Mouse (Mus musculus): Measurements from ENCODE around the gene Krt72. TPM values are rescaled to one million over a fixed set of nuclear protein-coding genes. Genes with fewer than 3 reads are reported as not detected.

Krt72 gene
- polyA plus RNA-seq (2012; rRNA removed), result not detected in 2 replicates

GRCm38 (mm10) chr15:101786360-101786759, at the start of gene Krt72:
Gene Krt72, minus strand, starts transcription at chr15:101786460.

GRCm38 (mm10) chr15:101817875-101818274, 31.6 kb upstream of the Krt72 start, which contains the start of gene Krt2:
Gene Krt2, minus strand, starts transcription at chr15:101818169.

GRCm38 (mm10) chr15:101802296-101802835, 16.1 kb upstream of the Krt72 start, which contains the start of gene Krt73:
Gene Krt73, minus strand, starts transcription at chr15:101802346.

DNA sequence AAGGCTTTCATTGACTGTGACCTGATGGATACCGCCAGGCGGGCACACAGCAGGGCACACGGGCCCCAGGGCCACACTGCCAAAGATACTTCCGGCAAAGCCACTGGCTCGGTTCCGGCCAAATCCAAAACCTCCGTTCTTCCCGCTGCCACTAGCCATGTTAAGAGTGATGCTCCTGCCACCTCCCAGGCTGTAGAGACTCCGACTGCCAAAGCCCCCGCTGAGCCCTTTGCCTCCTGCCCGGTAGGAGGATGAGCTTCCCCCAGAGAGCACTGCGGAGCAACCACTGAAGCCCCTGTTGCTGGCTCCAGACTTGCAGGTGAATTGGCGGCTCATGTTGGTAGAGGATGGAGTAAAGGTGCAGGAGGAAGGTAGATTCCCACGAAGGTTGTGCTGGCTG, 43.5 kb downstream of the Krt72 start, which contains the start of gene Krt71:
Krt71 (minus strand) TSS at position 399 of the 400 bp plus-strand sequence.

Other genes starting within 250 kb of the Krt72 start
- gene Krt82, start 235.8 kb downstream of the Krt72 start, polyA plus RNA-seq (2012; rRNA removed), result not detected in 2 replicates
- gene Krt90, start 223.5 kb downstream of the Krt72 start, polyA plus RNA-seq (2012; rRNA removed), result 0.03 TPM in 1 of 2 replicates, not detected in the other
- gene Krt75, start 212.6 kb downstream of the Krt72 start, polyA plus RNA-seq (2012; rRNA removed), result not detected in 2 replicates
- not detected in 2 replicates for gene Gm5414, start 158.3 kb downstream of the Krt72 start, polyA plus RNA-seq (2012; rRNA removed)
- gene Gm5478, start 139.1 kb downstream of the Krt72 start, polyA plus RNA-seq (2012; rRNA removed), result not detected in 2 replicates
- not detected in 2 replicates for gene Krt6b, start 106.2 kb downstream of the Krt72 start, polyA plus RNA-seq (2012; rRNA removed)
- 0.06 TPM in 1 of 2 replicates, not detected in the other for gene Krt6a, start 92.2 kb downstream of the Krt72 start, polyA plus RNA-seq (2012; rRNA removed)
- gene Krt5, start 73.6 kb downstream of the Krt72 start, polyA plus RNA-seq (2012; rRNA removed), result 0.08 and 0.44 TPM in 2 replicates
- gene Krt71, start 43.4 kb downstream of the Krt72 start, polyA plus RNA-seq (2012; rRNA removed), result not detected in 2 replicates
- gene Krt73, start 15.9 kb upstream of the Krt72 start, polyA plus RNA-seq (2012; rRNA removed), result not detected in 2 replicates
- gene Krt2, start 31.7 kb upstream of the Krt72 start, polyA plus RNA-seq (2012; rRNA removed), result 0.03 TPM in 1 of 2 replicates, not detected in the other
- gene Krt1, start 64.3 kb upstream of the Krt72 start, polyA plus RNA-seq (2012; rRNA removed), result 0.24 TPM in 1 of 2 replicates, not detected in the other
- gene Krt77, start 83.2 kb upstream of the Krt72 start, polyA plus RNA-seq (2012; rRNA removed), result not detected in 2 replicates
- gene Krt76, start 106.5 kb upstream of the Krt72 start, polyA plus RNA-seq (2012; rRNA removed), result not detected in 2 replicates
- not detected in 2 replicates for gene Krt4, start 138.3 kb upstream of the Krt72 start, polyA plus RNA-seq (2012; rRNA removed)
- 0.15 and 0.23 TPM in 2 replicates for gene Krt79, start 153.9 kb upstream of the Krt72 start, polyA plus RNA-seq (2012; rRNA removed)
- gene Krt78, start 167.8 kb upstream of the Krt72 start, polyA plus RNA-seq (2012; rRNA removed), result 0.15 and 0.17 TPM in 2 replicates
- 3,836 and 3,988 TPM in 2 replicates for gene Krt8, start 218.0 kb upstream of the Krt72 start, polyA plus RNA-seq (2012; rRNA removed)
- gene Krt18, start 241.7 kb upstream of the Krt72 start, polyA plus RNA-seq (2012; rRNA removed), result 353 and 412 TPM in 2 replicates